Mouse (Mus musculus): ENCODE data around the gene Rsl1d1.

Gene Rsl1d1

GRCm38 (mm10) chr16:11202571-11203554 lies at the start of gene Rsl1d1:
TSS of gene Rsl1d1 (minus strand) at chr16:11203331.
- peak; percentile 96 for DNase-seq (ENCODE audit: extremely low spot score)

DNA sequence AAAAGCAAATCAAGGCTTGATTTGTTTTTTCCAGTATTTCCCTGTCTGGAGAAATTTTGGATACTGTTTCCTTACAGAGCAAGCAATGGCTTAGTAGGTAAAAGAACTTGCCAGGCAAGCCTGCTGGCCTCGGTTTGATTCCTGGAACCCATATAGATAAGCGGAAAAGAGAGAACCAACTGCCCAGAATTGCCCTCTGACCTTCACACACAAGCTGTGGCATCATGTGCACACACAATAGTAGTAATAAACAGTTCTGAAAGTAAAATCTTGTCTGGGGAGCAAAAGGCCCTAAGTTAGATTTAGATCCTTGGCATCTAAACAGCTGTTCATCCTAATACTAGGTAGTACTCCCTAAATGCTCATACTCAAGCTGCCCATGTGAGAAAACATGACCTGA lies 44.7 kb upstream of the Rsl1d1 start:
- no peak for DNase-seq (ENCODE audit: extremely low spot score)

DNA sequence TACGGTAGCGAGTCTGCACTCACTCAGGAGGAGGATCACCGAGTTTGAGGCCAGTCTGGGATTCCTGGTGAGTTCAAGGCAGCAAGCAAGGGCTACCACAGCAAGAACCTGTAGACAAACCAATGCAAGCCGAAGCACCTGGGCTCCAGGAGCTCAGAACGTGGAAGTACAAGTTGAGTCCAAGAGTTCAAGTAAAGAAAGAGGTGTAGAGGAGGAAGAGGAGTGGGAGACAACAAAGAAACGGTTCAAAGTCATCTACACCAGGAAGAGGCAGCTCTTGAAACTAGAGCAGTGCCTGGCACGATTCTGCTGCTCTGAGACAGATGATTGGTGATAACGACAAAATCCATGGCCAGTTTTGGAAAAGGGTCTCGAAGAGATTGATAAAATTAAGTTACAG lies 42.6 kb upstream of the Rsl1d1 start:
- DNase-seq (ENCODE audit: extremely low spot score): no peak

- no peak for DNase-seq (ENCODE audit: extremely low spot score)
These were observed 39.3 kb upstream of the Rsl1d1 start for GRCm38 (mm10) chr16:11242401-11242800.

GRCm38 (mm10) chr16:11217801-11218200 lies 14.7 kb upstream of the Rsl1d1 start:
- no peak for DNase-seq (ENCODE audit: extremely low spot score)

- DNase-seq (ENCODE audit: extremely low spot score): no peak
These were observed 664 bp upstream of the Rsl1d1 start for GRCm38 (mm10) chr16:11203600-11204390.

DNA sequence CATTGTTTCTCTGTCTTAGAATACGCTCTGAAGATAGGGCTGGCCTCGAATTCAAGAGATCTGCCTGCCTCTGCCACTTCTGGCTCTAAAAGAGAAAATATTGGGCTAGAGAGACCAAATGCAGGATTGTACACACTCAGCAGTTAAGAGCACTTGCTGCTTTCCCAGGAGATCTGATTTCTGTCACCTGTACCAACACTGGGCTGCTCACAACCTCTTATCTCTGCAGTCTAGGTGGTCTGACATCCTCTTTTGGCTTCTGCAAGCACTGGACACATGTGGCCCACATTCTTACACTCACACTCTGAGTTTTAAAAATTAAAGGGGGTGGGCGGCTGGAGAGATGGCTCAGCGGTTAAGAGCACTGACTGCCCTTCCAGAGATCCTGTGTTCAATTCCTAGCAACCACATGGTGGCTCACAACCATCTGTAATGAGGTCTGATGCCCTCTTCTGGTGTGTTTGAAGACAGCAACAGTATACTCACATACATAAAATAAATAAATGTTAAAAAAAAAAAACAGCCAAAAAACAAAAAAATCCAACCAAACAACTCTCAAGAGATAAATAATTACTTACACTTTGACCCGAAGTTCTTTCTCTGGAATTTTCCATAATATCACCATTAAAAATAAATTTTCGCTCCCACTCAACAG lies 1.3 kb downstream of the Rsl1d1 start:
- no peak for DNase-seq (ENCODE audit: extremely low spot score)

- no peak for DNase-seq (ENCODE audit: extremely low spot score)
These were observed 2.9 kb downstream of the Rsl1d1 start for GRCm38 (mm10) chr16:11200247-11200646.

GRCm38 (mm10) chr16:11198467-11198866 lies 4.7 kb downstream of the Rsl1d1 start:
- peak; percentile 48 for DNase-seq (ENCODE audit: extremely low spot score)

- DNase-seq (ENCODE audit: extremely low spot score): no peak
These were observed 6.1 kb downstream of the Rsl1d1 start for GRCm38 (mm10) chr16:11197052-11197451.

GRCm38 (mm10) chr16:11193231-11193630 lies 9.9 kb downstream of the Rsl1d1 start:
- no peak for DNase-seq (ENCODE audit: extremely low spot score)

DNA sequence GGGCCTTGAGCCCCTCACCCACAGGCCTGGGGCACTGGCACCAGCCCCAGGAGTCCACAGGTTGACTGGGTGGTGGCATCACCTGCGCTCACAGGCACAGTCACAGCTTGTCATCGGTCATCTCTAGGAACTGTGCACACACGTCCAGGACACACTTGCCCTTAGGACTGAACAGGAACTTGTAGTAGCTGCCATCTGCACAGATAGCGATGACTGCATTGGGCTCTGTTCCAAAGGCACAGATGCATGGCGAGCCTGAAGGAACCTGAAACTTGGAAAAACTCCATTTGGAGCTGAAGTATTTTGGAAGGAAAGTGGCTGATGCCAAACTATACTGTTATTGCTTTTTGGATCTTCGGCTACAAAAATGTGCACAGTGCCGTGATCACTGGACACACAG lies 13.0 kb downstream of the Rsl1d1 start:
- no peak for DNase-seq (ENCODE audit: extremely low spot score)

GRCm38 (mm10) chr16:11177404-11177803 lies 25.7 kb downstream of the Rsl1d1 start:
- no peak for DNase-seq (ENCODE audit: extremely low spot score)

DNA sequence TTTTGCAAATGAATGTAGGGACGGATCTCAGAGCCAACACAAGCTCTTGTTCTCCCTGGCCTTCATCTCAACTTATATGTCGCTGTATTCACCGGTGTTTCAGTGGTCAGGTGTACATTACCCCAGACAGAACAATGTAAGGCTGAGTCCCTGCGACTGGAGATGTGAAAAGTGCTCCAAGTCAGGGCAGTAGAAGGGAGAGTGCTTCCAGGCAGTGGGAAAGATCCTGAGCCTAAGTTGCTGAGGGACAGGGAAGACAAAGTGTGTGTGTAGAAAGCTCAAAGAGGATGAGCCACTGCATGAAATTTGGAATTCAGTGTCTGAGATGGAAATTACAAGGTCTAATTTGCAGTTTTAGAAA lies 26.3 kb downstream of the Rsl1d1 start:
- DNase-seq (ENCODE audit: extremely low spot score): no peak

- DNase-seq (ENCODE audit: extremely low spot score): peak; percentile 91
These were observed 26.8 kb downstream of the Rsl1d1 start, which contains the start of gene Zc3h7a for GRCm38 (mm10) chr16:11176208-11176883. TSS of gene Zc3h7a (minus strand) at chr16:11176393.

- DNase-seq (ENCODE audit: extremely low spot score): peak; percentile 71
These were observed 27.5 kb downstream of the Rsl1d1 start for GRCm38 (mm10) chr16:11175489-11176207.

DNA sequence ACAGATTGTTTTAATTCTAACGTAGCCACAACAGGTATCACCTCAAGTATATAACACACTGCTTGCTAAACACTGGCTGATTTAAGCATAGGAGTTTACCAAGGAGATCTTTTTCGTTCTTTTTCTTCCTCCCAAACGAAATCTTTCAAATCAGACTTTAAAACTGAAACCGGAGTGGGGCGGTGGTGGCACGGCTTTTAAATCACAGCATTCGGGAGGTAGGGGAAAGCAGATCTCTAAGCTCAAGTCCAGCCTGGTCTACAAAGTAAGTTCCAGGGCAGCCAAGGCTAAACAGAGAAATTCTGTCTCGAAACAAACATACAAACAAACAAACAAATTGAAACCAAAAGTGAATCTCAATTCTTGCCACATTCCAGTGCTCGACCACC lies 28.0 kb downstream of the Rsl1d1 start:
- DNase-seq (ENCODE audit: extremely low spot score): peak; percentile 20

DNA sequence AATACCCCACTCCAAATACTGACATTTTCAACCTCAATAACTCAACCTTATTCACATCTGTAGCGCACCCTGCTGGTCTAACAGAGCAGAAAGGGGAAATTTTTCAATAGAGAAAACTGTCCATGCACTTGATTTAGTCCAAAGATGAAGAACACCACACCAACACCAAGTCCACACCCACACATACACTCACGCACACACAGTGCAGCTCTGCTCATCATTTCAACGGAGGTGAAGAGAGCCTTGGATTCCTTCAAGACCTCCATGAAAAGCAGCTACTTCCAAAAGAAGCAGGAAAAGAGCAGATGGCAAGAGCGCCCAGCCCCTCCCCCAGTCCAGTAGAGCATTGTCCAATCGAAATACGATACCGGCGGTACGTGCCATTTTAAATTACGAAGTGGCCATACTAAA lies 28.5 kb downstream of the Rsl1d1 start:
- peak; percentile 72 for DNase-seq (ENCODE audit: extremely low spot score)

DNA sequence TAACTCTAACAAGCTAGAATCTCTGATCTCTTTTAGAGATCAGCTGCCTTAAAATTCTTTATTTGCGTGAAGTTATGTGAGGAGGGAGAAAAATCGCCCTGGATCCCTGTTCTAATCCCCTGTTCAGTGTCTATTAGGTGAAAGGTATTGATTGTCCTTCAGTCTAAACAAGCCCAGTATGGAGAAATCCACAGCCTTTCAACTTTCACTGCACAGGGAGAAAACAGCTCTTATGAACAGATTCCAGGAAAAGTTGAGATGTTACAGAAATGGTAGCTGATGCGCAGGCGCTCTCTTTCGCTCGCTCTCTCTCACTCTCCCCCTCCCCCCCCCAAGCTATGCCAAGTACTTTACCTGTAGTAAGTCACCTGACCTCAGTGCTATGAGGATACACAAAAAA lies 31.5 kb downstream of the Rsl1d1 start:
- DNase-seq (ENCODE audit: extremely low spot score): no peak

DNA sequence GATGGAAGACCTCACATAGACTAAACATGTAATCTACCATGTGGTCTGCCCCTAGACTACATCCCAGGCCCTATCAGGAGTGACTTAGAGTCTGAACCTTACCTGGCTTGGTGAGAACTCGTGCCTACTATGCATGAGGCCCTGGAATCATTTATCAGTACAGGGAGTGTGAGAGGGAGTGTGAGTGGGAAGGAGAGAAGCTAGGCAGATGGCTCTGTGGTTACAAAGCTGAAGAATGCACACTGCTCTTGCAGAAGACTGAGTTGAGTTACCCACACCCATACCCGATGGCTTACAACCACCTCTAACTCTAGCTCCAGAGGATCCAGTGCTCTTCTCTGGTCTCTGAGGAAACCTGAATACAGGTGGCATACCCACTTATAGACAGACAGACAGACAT lies 36.7 kb downstream of the Rsl1d1 start:
- DNase-seq (ENCODE audit: extremely low spot score): no peak

DNA sequence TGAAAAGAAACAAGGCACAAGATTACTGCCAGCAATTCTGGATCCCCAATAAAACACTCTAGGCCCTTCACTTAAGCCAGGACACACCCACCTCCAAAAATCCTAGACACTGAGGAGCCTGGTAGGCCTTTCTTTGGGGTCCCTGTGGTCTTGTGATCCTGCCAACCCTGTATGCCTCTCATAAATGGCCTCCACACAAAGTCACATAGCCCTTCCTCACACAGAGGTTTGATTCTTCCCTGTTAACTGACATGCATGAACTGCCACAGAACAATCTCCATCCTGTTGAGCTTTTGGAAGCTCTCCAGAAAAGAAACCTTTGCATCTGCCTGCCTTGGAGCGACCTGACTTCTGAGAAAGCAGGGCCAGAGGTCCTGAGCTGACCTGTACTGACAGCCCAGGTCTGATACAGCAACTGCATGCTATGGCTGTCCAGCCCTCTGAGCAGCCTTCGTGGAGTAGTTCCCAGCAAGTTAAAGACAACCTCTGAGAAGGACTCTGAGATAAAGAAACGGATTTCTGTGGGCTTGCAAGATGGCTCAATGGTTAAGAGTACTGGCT lies 38.4 kb downstream of the Rsl1d1 start:
- DNase-seq (ENCODE audit: extremely low spot score): no peak

Measured in embryo, embryonic 9.5 days (tissue).